Mouse (Mus musculus) MEL (cell line): ENCODE data around the gene Mocs1. TPM values are rescaled to one million over a fixed set of nuclear protein-coding genes. Genes with fewer than 3 reads are reported as not detected.

ENCODE experiments used
- DNase-seq: peaks from one replicate; pipeline ENCODE4 v3.0.0; 2011; ENCODE audit warnings: low read depth, low spot score
- H3K27ac ChIP-seq: 2 replicates; pipeline ENCODE4 v1.5.1; 2012; ENCODE audit warnings: low read depth, mild to moderate bottlenecking, control low read depth, low read length, moderate library complexity; ENCODE audit not compliant: control insufficient read depth
- H3K27me3 ChIP-seq, 2 experiments: fragments of 150-350 bp in 1 of 2; sonication (generic) in 1 of 2; 2 replicates each; pipeline ENCODE4 v1.6.1; 2012; ENCODE audit warnings: low read length in 2 of 2, mild to moderate bottlenecking in 2 of 2, improper control_type of control experiment in 1 of 2, moderate library complexity in 1 of 2; ENCODE audit not compliant: insufficient read depth in 2 of 2, control insufficient read depth in 1 of 2
- H3K36me3 ChIP-seq, 2 experiments: 2 replicates each; pipeline ENCODE4 v1.6.1; 2012 to 2014; ENCODE audit warnings: low read length in 2 of 2, improper control_type of control experiment in 1 of 2, inconsistent platforms in 1 of 2, mild to moderate bottlenecking in 1 of 2; ENCODE audit not compliant: insufficient read depth in 2 of 2, control insufficient read depth in 1 of 2
- H3K4me1 ChIP-seq, 2 experiments: fragments of 150-350 bp in 1 of 2; sonication (generic) in 1 of 2; 2 replicates each; pipeline ENCODE4 v1.6.1; 2012; ENCODE audit warnings: low read length in 2 of 2, improper control_type of control experiment in 1 of 2, mild to moderate bottlenecking in 1 of 2; ENCODE audit not compliant: insufficient read depth in 2 of 2, control insufficient read depth in 1 of 2
- H3K4me3 ChIP-seq, 2 experiments: fragments of 150-350 bp in 1 of 2; sonication (generic) in 1 of 2; 2 replicates each; pipeline ENCODE4 v1.5.1; 2012; ENCODE audit warnings: low read depth in 2 of 2, low read length in 2 of 2, mild to moderate bottlenecking in 2 of 2, moderate library complexity in 2 of 2, control low read depth in 1 of 2, improper control_type of control experiment in 1 of 2; ENCODE audit not compliant: control insufficient read depth in 1 of 2, insufficient read depth in 1 of 2
- H3K79me2 ChIP-seq: 2 replicates; pipeline ENCODE4 v1.6.1; 2012; ENCODE audit warnings: mild to moderate bottlenecking, low read length, moderate library complexity; ENCODE audit not compliant: control insufficient read depth, poor library complexity, insufficient read depth
- H3K9ac ChIP-seq: 2 replicates; pipeline ENCODE4 v1.6.1; 2012; ENCODE audit warnings: low read depth, mild to moderate bottlenecking, control low read depth, low read length, moderate library complexity; ENCODE audit not compliant: control insufficient read depth, poor library complexity, severe bottlenecking
- H3K9me3 ChIP-seq: fragments of 150-350 bp; sonication (generic); replicated peaks from 2 replicates; pipeline ENCODE4 v1.6.1; 2012; ENCODE audit warnings: mild to moderate bottlenecking, low read length, improper control_type of control experiment, moderate library complexity; ENCODE audit not compliant: insufficient read depth
- EP300 ChIP-seq, 2 experiments: IDR thresholded peaks; 2 replicates each; pipeline ENCODE4 v1.6.1; 2011; ENCODE audit warnings: improper control_type of control experiment in 2 of 2, low read length in 2 of 2, low read depth in 1 of 2, mild to moderate bottlenecking in 1 of 2
- ETS1 ChIP-seq: IDR thresholded peaks from 2 replicates; pipeline ENCODE4 v1.6.1; 2012; ENCODE audit warnings: low read depth, mild to moderate bottlenecking, inconsistent platforms, low read length, improper control_type of control experiment, moderate library complexity
- GABPA ChIP-seq: IDR thresholded peaks from 2 replicates; pipeline ENCODE4 v1.6.1; 2012; ENCODE audit warnings: low read depth, mild to moderate bottlenecking, inconsistent platforms, low read length, improper control_type of control experiment, moderate library complexity
- GATA1 ChIP-seq: IDR thresholded peaks from 2 replicates; pipeline ENCODE4 v1.6.1; 2011; ENCODE audit warnings: low read depth, low read length, improper control_type of control experiment
- KAT2A ChIP-seq: conservative IDR thresholded peaks from 2 replicates; pipeline ENCODE4 v1.6.1; 2012; ENCODE audit warnings: low read depth, low read length, improper control_type of control experiment, inconsistent platforms
- MAX ChIP-seq: IDR thresholded peaks from 2 replicates; pipeline ENCODE4 v1.6.1; 2011; ENCODE audit warnings: low read length, improper control_type of control experiment
- MAZ ChIP-seq: IDR thresholded peaks from 2 replicates; pipeline ENCODE4 v1.6.1; 2012; ENCODE audit warnings: low read depth, mild to moderate bottlenecking, inconsistent platforms, low read length, improper control_type of control experiment
- MEF2A ChIP-seq: IDR thresholded peaks from 2 replicates; pipeline ENCODE4 v1.6.1; 2014; ENCODE audit warnings: low read depth, mild to moderate bottlenecking, inconsistent platforms, low read length, improper control_type of control experiment; ENCODE audit not compliant: poor library complexity, insufficient replicate concordance, severe bottlenecking; ENCODE audit errors: extremely low read depth
- MYB ChIP-seq: IDR thresholded peaks from 2 replicates; pipeline ENCODE4 v1.6.1; 2011; ENCODE audit warnings: mild to moderate bottlenecking, low read depth, low read length, improper control_type of control experiment
- NELFE ChIP-seq: IDR thresholded peaks from 2 replicates; pipeline ENCODE4 v1.6.1; 2011; ENCODE audit warnings: low read depth, low read length, improper control_type of control experiment
- POLR2A ChIP-seq, 2 experiments: IDR thresholded peaks; 2 replicates each; pipeline ENCODE4 v1.6.1; 2011 to 2012; ENCODE audit warnings: low read length in 2 of 2, mild to moderate bottlenecking in 2 of 2, control low read depth in 1 of 2, improper control_type of control experiment in 1 of 2, low read depth in 1 of 2, moderate library complexity in 1 of 2; ENCODE audit not compliant: control insufficient read depth in 1 of 2, insufficient read depth in 1 of 2, poor library complexity in 1 of 2
- POLR2AphosphoS2 ChIP-seq: IDR thresholded peaks from 2 replicates; pipeline ENCODE4 v1.6.1; 2011; ENCODE audit warnings: low read length, improper control_type of control experiment
- TAL1 ChIP-seq: IDR thresholded peaks from 2 replicates; pipeline ENCODE4 v1.6.1; 2012; ENCODE audit warnings: mild to moderate bottlenecking, inconsistent platforms, low read length, moderate library complexity, mixed read lengths
- TBP ChIP-seq: IDR thresholded peaks from 2 replicates; pipeline ENCODE4 v1.8.0; 2011; ENCODE audit warnings: low read depth, low read length, improper control_type of control experiment
- TCF12 ChIP-seq: IDR thresholded peaks from 2 replicates; pipeline ENCODE4 v1.6.1; 2014; ENCODE audit warnings: low read depth, mild to moderate bottlenecking, inconsistent platforms, low read length, improper control_type of control experiment, moderate library complexity
- USF1 ChIP-seq: IDR thresholded peaks from 2 replicates; pipeline ENCODE4 v1.6.1; 2014; ENCODE audit warnings: low read depth, mild to moderate bottlenecking, inconsistent platforms, low read length, improper control_type of control experiment, moderate library complexity
- USF2 ChIP-seq, 2 experiments: IDR thresholded peaks; 2 replicates each; pipeline ENCODE4 v1.6.1; 2011 to 2012; ENCODE audit warnings: improper control_type of control experiment in 2 of 2, low read length in 2 of 2, borderline replicate concordance in 1 of 2, inconsistent platforms in 1 of 2, low read depth in 1 of 2, mild to moderate bottlenecking in 1 of 2; ENCODE audit not compliant: insufficient read depth in 1 of 2
- ZKSCAN1 ChIP-seq: IDR thresholded peaks from 2 replicates; pipeline ENCODE4 v1.6.1; 2012; ENCODE audit warnings: low read depth, mild to moderate bottlenecking, inconsistent platforms, low read length, improper control_type of control experiment, moderate library complexity
- ZMIZ1 ChIP-seq: IDR thresholded peaks from 2 replicates; pipeline ENCODE4 v1.6.1; 2012; ENCODE audit warnings: low read depth, mild to moderate bottlenecking, inconsistent platforms, low read length, improper control_type of control experiment, moderate library complexity
- ZNF384 ChIP-seq: IDR thresholded peaks from 2 replicates; pipeline ENCODE4 v1.6.1; 2012; ENCODE audit warnings: low read depth, mild to moderate bottlenecking, inconsistent platforms, low read length, improper control_type of control experiment
- polyA plus RNA-seq, 2 experiments: library from polyadenylated mRNA; stranded (reverse) in 1 of 2; unstranded in 1 of 2; fragments of >175 nt in 1 of 2; fragments of >200 nt in 1 of 2; gene quantifications; 2 replicates each; pipeline versions ENCODE4 v1.2.1 to v1.2.4; 2012; ENCODE audit warnings: low replicate concordance in 2 of 2, low read depth in 1 of 2; ENCODE audit not compliant: insufficient read length in 2 of 2, insufficient read depth in 1 of 2, missing spikeins in 1 of 2
- total RNA-seq: library from RNA; depleted of rRNA; stranded (reverse); fragments of 300-350 nt; gene quantifications from 2 replicates; pipeline ENCODE4 v1.2.3, GENCODE M21; 2012

The Mocs1 gene
- total and polyA plus RNA-seq, 3 experiments: 7.8 to 24.6 TPM; not detected in 1

DNA sequence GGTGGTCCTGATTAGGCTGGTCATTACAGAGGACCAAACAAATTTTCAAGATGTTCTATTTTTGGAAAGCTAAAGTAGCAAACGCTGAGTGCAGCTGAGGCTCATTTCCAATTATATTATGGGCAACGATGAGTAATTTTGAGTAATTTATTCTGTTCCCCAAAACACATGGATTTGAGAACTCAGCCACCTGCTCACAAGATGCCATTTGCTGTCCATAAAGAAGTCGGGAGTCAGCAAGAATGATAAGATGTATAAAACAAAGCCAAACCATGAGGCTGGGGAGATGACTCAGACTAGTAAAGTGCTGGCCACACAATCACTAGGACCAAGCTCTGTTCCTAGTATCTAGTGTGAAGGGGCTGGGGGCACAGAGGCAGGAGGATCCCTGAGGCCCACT, 56.3 kb downstream of the Mocs1 start:
- H3K4me1 ChIP-seq: no peaks in the 10 kb centered on the region
- no peak overlapping the region for H3K27ac ChIP-seq
- H3K79me2 ChIP-seq: no peaks in the 10 kb centered on the region
- H3K9me3 ChIP-seq: no peaks in the 10 kb centered on the region
- no peak for DNase-seq
- no peak overlapping the region for H3K4me3 ChIP-seq
- TF ChIP-seq TBP: no peak
- no peak for TF ChIP-seq POLR2AphosphoS2
- TF ChIP-seq TCF12: no peak
- no peak for TF ChIP-seq MYB
- TF ChIP-seq ZMIZ1: no peak
- no peak for TF ChIP-seq MEF2A
- no peak for TF ChIP-seq KAT2A
- no peak for TF ChIP-seq GATA1
- TF ChIP-seq MAX: no peak
- H3K9ac ChIP-seq: no peak overlapping the region
- no peaks in the 10 kb centered on the region for H3K27me3 ChIP-seq
- no peaks in the 10 kb centered on the region for H3K36me3 ChIP-seq

DNA sequence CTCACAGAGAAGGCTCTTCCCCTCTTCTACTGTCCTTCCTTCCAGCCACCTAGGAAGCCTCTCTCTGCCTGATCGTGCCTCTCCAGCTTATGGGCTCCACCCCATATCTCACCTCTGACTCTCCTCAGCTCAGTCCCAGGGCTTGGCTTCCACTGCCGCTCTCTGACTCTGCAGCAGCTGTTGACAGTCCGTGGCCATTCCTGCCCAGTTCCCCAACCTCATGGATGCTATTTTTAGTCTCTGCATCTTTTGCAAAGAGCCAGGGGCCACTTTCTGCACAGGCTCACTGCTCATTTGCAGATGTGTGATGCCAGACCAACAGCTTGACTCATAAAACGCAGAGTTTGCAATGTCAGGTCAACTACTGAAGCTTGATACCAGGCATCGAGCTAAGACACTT, 60.9 kb downstream of the Mocs1 start:
- TF ChIP-seq NELFE: no peak
- no peak for TF ChIP-seq MAZ
- no peak for TF ChIP-seq GABPA
- TF ChIP-seq TAL1: no peak
- no peak for TF ChIP-seq EP300 (IDR thresholded peaks at IDR 0.05; ENCODE audit: low read depth in 1 of 2, low read length in 2 of 2)
- TF ChIP-seq GATA1: no peak
- no peak for TF ChIP-seq ETS1
- TF ChIP-seq ZNF384: no peak
- TF ChIP-seq USF1: no peak
- no peak for TF ChIP-seq USF2 (IDR thresholded peaks at IDR 0.05; ENCODE audit: borderline replicate concordance in 1 of 2, insufficient read depth in 1 of 2, low read depth in 1 of 2, low read length in 2 of 2)
- TF ChIP-seq POLR2A (IDR thresholded peaks at IDR 0.05; ENCODE audit: control insufficient read depth in 1 of 2, insufficient read depth in 1 of 2, low read depth in 1 of 2, low read length in 2 of 2, poor library complexity in 1 of 2): no peak
- no peak for TF ChIP-seq ZMIZ1
- TF ChIP-seq ZKSCAN1: no peak
- TF ChIP-seq, all 39 proteins: peak for 0
- Histone ChIP-seq H3K27ac (no peak overlapping the region), H3K36me3 (no peaks in the 10 kb centered on the region), H3K4me3 (no peak overlapping the region), H3K27me3 (no peaks in the 10 kb centered on the region), H3K9me3 (no peaks in the 10 kb centered on the region), H3K4me1 (no peaks in the 10 kb centered on the region), H3K79me2 (no peaks in the 10 kb centered on the region), H3K9ac (no peak overlapping the region)
- no peak for DNase-seq
